Mouse (Mus musculus): Measurements from ENCODE around the gene Pitpnm1. TPM values are rescaled to one million over a fixed set of nuclear protein-coding genes. Genes with fewer than 3 reads are reported as not detected.

The Pitpnm1 gene
- polyA plus RNA-seq, 1 experiment = 72.3 TPM

- 0 out of 2 replicates have a peak, but pooled peaks cover 9% of the 10 kb centered on the region for H3K4me1 ChIP-seq (ENCODE audit: control insufficient read depth, insufficient read depth, low read length)
- no peak for TF ChIP-seq CTCF (IDR thresholded peaks at IDR 0.05; ENCODE audit: low read depth, low read length)
- no peak for TF ChIP-seq POLR2A (IDR thresholded peaks at IDR 0.05; ENCODE audit: borderline replicate concordance, low read depth, low read length)
- no peak overlapping the region for H3K4me3 ChIP-seq (ENCODE audit: insufficient read depth, low read length)
- no peak overlapping the region for H3K27ac ChIP-seq (ENCODE audit: insufficient read depth, low read depth, low read length)
Observed at GRCm38 (mm10) chr19:4068717-4069410, 30.9 kb upstream of the Pitpnm1 start.

DNA sequence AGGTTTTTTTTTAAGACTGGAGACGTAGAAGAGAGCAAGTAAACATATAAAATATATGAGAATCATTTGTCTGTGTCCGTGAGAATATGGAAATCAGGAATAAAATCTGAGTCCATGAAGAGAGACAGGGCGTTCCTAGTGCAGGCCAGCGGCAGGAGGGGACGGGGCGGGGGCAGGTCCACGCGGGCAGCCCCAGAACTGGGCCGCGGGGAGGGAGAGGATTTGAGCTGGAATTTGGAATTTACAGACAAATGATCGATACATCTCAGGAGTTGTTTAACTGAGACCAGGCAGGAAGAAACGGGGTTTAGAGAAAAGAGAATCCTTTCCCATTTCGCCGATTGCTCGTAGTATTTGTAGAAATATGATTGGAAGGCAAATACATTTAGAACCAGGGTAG lies 29.5 kb upstream of the Pitpnm1 start:
- no peak overlapping the region for H3K4me3 ChIP-seq (ENCODE audit: insufficient read depth, low read length)
- no peak for TF ChIP-seq POLR2A (IDR thresholded peaks at IDR 0.05; ENCODE audit: borderline replicate concordance, low read depth, low read length)
- no peak overlapping the region for H3K27ac ChIP-seq (ENCODE audit: insufficient read depth, low read depth, low read length)
- H3K4me1 ChIP-seq (ENCODE audit: control insufficient read depth, insufficient read depth, low read length) = 0 out of 2 replicates have a peak, but pooled peaks cover 9% of the 10 kb centered on the region

DNA sequence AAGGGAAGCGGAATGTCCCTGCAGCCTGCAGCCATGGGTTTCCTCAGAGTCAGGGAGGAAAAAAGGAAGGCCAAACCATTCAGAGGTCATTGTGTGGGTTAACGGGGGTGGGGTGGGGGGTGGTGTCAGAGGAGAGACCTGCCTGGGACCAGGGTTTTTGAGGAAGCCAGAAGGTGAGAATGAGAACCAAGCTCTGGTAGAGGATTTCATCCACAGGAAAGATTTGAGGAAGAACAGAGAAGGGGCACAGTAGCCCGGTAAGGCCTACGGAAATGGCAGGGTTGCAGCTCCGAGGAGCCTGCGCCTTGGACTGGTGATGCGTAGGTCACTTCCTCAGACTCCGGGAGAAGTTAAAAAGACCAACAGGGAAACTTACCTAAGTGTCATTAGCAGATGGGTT lies 29.0 kb upstream of the Pitpnm1 start:
- no peak for TF ChIP-seq CTCF (IDR thresholded peaks at IDR 0.05; ENCODE audit: low read depth, low read length)
- TF ChIP-seq POLR2A (IDR thresholded peaks at IDR 0.05; ENCODE audit: borderline replicate concordance, low read depth, low read length) = no peak
- H3K4me3 ChIP-seq (ENCODE audit: insufficient read depth, low read length) = no peak overlapping the region
- H3K4me1 ChIP-seq (ENCODE audit: control insufficient read depth, insufficient read depth, low read length) = 0 out of 2 replicates have a peak, but pooled peaks cover 9% of the 10 kb centered on the region
- H3K27ac ChIP-seq (ENCODE audit: insufficient read depth, low read depth, low read length) = no peak overlapping the region

DNA sequence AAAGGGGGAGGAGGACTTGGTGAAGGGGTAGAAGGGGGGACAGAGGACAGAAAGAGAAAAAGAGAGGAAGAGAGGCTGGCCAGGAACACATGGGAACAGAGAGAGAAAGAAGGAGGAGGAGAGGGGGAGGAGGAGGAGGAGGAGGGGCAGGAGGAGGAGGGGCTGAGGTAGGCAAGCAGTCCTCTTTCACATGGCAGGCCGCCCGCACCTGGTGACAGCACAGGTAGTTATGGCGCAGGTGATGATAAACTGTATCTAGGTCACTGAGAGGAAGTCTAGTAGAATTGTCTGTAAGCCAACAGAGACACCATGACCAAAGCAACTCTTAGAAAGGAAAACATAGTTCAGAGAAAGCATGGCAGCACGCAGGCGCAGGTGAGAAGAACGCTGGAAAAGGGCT lies 28.4 kb upstream of the Pitpnm1 start:
- no peak for TF ChIP-seq POLR2A (IDR thresholded peaks at IDR 0.05; ENCODE audit: borderline replicate concordance, low read depth, low read length)
- no peak overlapping the region for H3K27ac ChIP-seq (ENCODE audit: insufficient read depth, low read depth, low read length)
- 0 out of 2 replicates have a peak, but pooled peaks cover 8% of the 10 kb centered on the region for H3K4me1 ChIP-seq (ENCODE audit: control insufficient read depth, insufficient read depth, low read length)
- no peak overlapping the region for H3K4me3 ChIP-seq (ENCODE audit: insufficient read depth, low read length)

DNA sequence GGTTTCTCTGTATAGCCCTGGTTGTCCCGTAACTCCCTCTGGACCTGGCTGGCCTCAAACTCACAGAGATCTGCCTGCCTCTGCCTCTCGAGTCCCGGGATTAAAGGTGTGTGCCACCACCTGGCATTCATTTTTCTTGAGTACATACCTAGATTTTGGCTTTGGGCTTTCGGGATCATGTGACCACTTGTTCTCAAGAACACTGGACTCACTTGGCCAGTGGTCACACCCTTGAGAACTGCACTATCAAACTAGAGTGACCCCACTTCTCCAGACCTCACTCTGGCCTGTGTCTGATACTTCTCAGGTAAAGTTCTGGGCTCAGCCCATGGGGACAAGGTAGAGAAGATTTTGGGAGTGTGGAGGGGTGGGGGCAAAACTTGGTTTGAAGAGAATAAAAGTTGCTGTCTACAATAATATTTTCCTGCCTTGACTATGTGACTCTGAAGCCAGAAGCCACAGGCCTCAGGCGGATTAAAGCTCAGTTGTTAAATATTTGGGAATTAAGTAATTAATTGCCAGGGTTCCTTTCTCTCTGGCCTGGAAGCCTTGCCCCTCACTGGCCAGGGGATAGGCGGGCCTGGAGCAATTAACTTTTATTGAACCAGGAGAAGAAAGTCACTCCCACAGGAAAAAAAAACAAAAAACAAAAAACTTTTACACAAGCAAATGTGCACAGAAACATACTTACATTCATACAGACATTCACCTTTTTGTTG lies 26.9 kb upstream of the Pitpnm1 start:
- Histone ChIP-seq H3K4me3 (ENCODE audit: insufficient read depth, low read length) (no peak overlapping the region), H3K4me1 (ENCODE audit: control insufficient read depth, insufficient read depth, low read length) (0 out of 2 replicates have a peak, but pooled peaks cover 6% of the 10 kb centered on the region), H3K27ac (ENCODE audit: insufficient read depth, low read depth, low read length) (no peak overlapping the region)
- TF ChIP-seq POLR2A (IDR thresholded peaks at IDR 0.05; ENCODE audit: borderline replicate concordance, low read depth, low read length) (no peak), CTCF (IDR thresholded peaks at IDR 0.05; ENCODE audit: low read depth, low read length) (no peak)

DNA sequence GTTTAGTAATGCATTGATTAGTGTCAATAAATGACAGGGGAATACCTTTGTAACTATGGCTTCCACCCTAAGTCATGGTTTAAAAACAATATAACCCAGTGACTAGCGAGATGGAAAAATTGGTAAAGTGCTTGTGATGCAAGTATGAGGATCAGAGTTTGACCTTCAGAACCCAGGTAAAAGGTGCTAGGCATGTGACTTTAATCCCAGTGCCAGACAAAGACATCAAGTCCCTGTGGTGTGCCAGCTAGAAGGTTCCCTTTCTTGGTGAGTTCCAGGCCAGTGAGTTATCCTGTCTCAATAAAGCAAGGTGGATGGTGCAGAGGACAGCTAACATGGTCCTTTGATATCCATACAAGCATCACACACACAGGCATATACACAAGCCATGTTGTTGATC lies 24.3 kb upstream of the Pitpnm1 start:
- 0 out of 2 replicates have a peak, but pooled peaks cover 5% of the 10 kb centered on the region for H3K4me1 ChIP-seq (ENCODE audit: control insufficient read depth, insufficient read depth, low read length)
- H3K27ac ChIP-seq (ENCODE audit: insufficient read depth, low read depth, low read length) = no peak overlapping the region
- TF ChIP-seq POLR2A (IDR thresholded peaks at IDR 0.05; ENCODE audit: borderline replicate concordance, low read depth, low read length) = no peak
- TF ChIP-seq CTCF (IDR thresholded peaks at IDR 0.05; ENCODE audit: low read depth, low read length) = no peak
- H3K4me3 ChIP-seq (ENCODE audit: insufficient read depth, low read length) = no peak overlapping the region

DNA sequence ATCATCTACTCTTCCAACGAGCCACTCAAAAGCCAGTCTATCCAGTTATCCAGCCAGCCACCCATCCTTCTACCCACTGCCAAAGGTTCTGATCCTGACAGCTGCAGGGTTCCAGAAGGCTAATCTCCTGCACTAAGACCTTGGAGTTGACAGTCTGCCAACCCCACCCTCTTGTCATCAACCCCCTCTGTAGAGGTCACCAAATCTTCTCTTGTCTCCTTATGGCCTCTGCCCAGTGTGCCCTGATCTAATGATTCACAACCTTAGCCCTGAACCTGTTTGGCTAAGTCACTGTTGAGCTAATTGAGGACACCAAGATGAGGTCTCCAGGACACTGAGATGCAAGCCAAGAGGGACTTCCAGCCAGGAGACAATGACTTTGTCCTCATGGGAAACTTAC lies 20.2 kb upstream of the Pitpnm1 start:
- H3K4me1 ChIP-seq (ENCODE audit: control insufficient read depth, insufficient read depth, low read length) = no peaks in the 10 kb centered on the region
- H3K4me3 ChIP-seq (ENCODE audit: insufficient read depth, low read length) = no peak overlapping the region
- TF ChIP-seq POLR2A (IDR thresholded peaks at IDR 0.05; ENCODE audit: borderline replicate concordance, low read depth, low read length) = no peak
- TF ChIP-seq CTCF (IDR thresholded peaks at IDR 0.05; ENCODE audit: low read depth, low read length) = no peak
- no peak overlapping the region for H3K27ac ChIP-seq (ENCODE audit: insufficient read depth, low read depth, low read length)

- no peak for TF ChIP-seq CTCF (IDR thresholded peaks at IDR 0.05; ENCODE audit: low read depth, low read length)
- no peak for TF ChIP-seq POLR2A (IDR thresholded peaks at IDR 0.05; ENCODE audit: borderline replicate concordance, low read depth, low read length)
- Histone ChIP-seq H3K4me3 (ENCODE audit: insufficient read depth, low read length) (no peak overlapping the region), H3K27ac (ENCODE audit: insufficient read depth, low read depth, low read length) (no peak overlapping the region), H3K4me1 (ENCODE audit: control insufficient read depth, insufficient read depth, low read length) (no peaks in the 10 kb centered on the region)
Observed at GRCm38 (mm10) chr19:4080511-4081009, 19.2 kb upstream of the Pitpnm1 start.

GRCm38 (mm10) chr19:4081394-4081793 lies 18.4 kb upstream of the Pitpnm1 start, which contains the start of gene Cabp2:
TSS of gene Cabp2 (plus strand) at chr19:4081578.
- Histone ChIP-seq H3K4me3 (ENCODE audit: insufficient read depth, low read length) (no peak within 1 kb of the TSS), H3K27ac (ENCODE audit: insufficient read depth, low read depth, low read length) (no peak within 1 kb of the TSS), H3K4me1 (ENCODE audit: control insufficient read depth, insufficient read depth, low read length) (no peaks in the 10 kb centered on the region)
- no peak for TF ChIP-seq POLR2A (IDR thresholded peaks at IDR 0.05; ENCODE audit: borderline replicate concordance, low read depth, low read length)
- TF ChIP-seq CTCF (IDR thresholded peaks at IDR 0.05; ENCODE audit: low read depth, low read length) = no peak

Data from bone marrow macrophage, adult 2 months (primary cell).